Comparison of ENCODE assay signal across 14 mouse cellular contexts in the genomic region with DNA sequence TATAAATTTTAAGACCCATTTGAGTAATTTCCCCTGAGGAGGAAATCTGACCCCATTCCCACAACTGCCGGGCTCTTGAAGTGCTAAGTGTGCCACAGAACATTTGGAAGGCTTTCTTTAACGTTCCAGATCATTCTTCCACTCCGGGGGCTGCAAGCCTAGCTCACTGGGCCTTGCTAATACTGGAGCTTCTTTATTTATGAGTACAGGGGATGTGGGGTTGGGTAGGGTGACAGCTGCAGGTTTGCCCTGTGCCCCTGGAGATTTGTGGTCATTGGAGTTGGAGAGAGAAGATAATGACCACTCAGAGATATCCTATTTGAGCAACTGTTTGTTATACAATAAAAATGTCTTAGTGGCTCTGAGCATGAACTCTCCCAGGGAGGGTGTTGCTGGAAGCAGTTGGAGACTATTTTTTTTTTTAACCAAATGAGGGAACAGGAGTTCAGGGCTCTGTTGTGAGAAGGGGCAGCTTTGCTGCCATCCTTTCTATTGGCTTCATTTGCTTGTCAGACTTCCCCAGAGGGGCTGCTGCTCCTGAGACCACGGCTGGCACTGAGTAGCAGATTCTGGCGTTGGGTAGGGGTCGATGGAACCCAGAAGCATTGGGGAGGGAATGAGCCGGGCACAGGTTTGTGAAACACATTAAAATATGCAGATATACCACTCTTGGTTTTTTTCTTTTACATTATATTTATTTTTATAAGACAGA.
DNase-seq lines count a peak whose midpoint lies in the region; ATAC-seq lines count a peak whose summit lies in the region.
"Had no signal": no experiment of that assay in that cellular context is flagged by ENCODE, and none has a peak within 500 bp of the region (broad histone marks: within the 10 kb centered on the region; RNA-seq: fewer than 3 reads in every experiment).

No protein-coding gene starts in this region.

- 58% methylated on average over 7 of the region's 7 CpGs for WGBS in hindbrain, embryonic 10.5 days
- 33% methylated on average over 7 of the region's 7 CpGs for WGBS in hindbrain, embryonic 16.5 days
- 58% methylated on average over 7 of the region's 7 CpGs for WGBS in midbrain, embryonic 11.5 days
- WGBS in midbrain, embryonic 16.5 days: 36% methylated on average over 7 of the region's 7 CpGs
- WGBS in neural tube, embryonic 15.5 days: 10% methylated on average over 7 of the region's 7 CpGs

- no peaks in the 10 kb centered on the region for H3K36me3 ChIP-seq in hindbrain, embryonic 10.5 days
- H3K36me3 ChIP-seq in hindbrain, embryonic 16.5 days (ENCODE audit: control insufficient read depth, insufficient read depth, low read length): no peaks in the 10 kb centered on the region
- H3K36me3 ChIP-seq in midbrain, embryonic 11.5 days (ENCODE audit: control insufficient read depth, insufficient read depth, low read length): no peaks in the 10 kb centered on the region
- no peaks in the 10 kb centered on the region for H3K36me3 ChIP-seq in midbrain, embryonic 16.5 days (ENCODE audit: control insufficient read depth, insufficient read depth, low read length)
- no peaks in the 10 kb centered on the region for H3K36me3 ChIP-seq in neural tube, embryonic 15.5 days
- H3K36me3 ChIP-seq: heart, embryonic 13.5 days; hindbrain, embryonic 15.5 days; liver, embryonic 15.5 days had no signal

- H3K4me2 ChIP-seq in hindbrain, embryonic 16.5 days (ENCODE audit: low read length): no peak overlapping the region
- H3K4me2 ChIP-seq in midbrain, embryonic 11.5 days: no peak overlapping the region
- no peak overlapping the region for H3K4me2 ChIP-seq in midbrain, embryonic 16.5 days (ENCODE audit: low read length)
- no peak overlapping the region for H3K4me2 ChIP-seq in neural tube, embryonic 15.5 days
- H3K4me2 ChIP-seq: heart, embryonic 13.5 days; hindbrain, embryonic 15.5 days; liver, embryonic 15.5 days had no signal

- no peak for DNase-seq in hindbrain, embryonic 10.5 days (ENCODE audit: low spot score)
- peak; percentile 73 for DNase-seq in midbrain, embryonic 11.5 days (ENCODE audit: low spot score, missing footprints)
- peak; percentile 26 for DNase-seq in kidney, postnatal 14 days
- DNase-seq in adrenal gland, postnatal 4 days (ENCODE audit: low spot score in 2 of 2): no peak
- DNase-seq: cerebellum, adult 18-20 months; gastrocnemius, postnatal 14 days had no signal

- H3K27me3 ChIP-seq in hindbrain, embryonic 10.5 days (ENCODE audit: insufficient read depth, poor library complexity, severe bottlenecking): peaks cover 5% of the 10 kb centered on the region; the same call in 1 of the 2 replicates
- no peaks in the 10 kb centered on the region for H3K27me3 ChIP-seq in hindbrain, embryonic 16.5 days (replicated peaks; ENCODE audit: control insufficient read depth, insufficient read depth, low read length)
- H3K27me3 ChIP-seq in midbrain, embryonic 11.5 days (ENCODE audit: control insufficient read depth, insufficient read depth, low read length): peaks cover 3% of the 10 kb centered on the region; the same call in 1 of the 2 replicates
- H3K27me3 ChIP-seq in midbrain, embryonic 16.5 days (ENCODE audit: control insufficient read depth, insufficient read depth, low read depth, low read length): no peaks in the 10 kb centered on the region
- H3K27me3 ChIP-seq in neural tube, embryonic 15.5 days (replicated peaks): no peaks in the 10 kb centered on the region
- H3K27me3 ChIP-seq: hindbrain, embryonic 15.5 days; liver, embryonic 15.5 days had no signal

- H3K27ac ChIP-seq in hindbrain, embryonic 10.5 days: peak overlapping the region; percentile 56; the same call in 1 of the 2 replicates
- no peak overlapping the region for H3K27ac ChIP-seq in hindbrain, embryonic 16.5 days (ENCODE audit: low read depth, low read length)
- no peak overlapping the region for H3K27ac ChIP-seq in midbrain, embryonic 11.5 days (ENCODE audit: low read depth, low read length)
- H3K27ac ChIP-seq in midbrain, embryonic 16.5 days (ENCODE audit: low read length): no peak overlapping the region
- H3K27ac ChIP-seq in neural tube, embryonic 15.5 days (replicated peaks): peak overlapping the region; percentile 51
- H3K27ac ChIP-seq: heart, embryonic 13.5 days; hindbrain, embryonic 15.5 days; layer of hippocampus, adult 2 months; liver, embryonic 15.5 days had no signal

- no peak overlapping the region for H3K9ac ChIP-seq in hindbrain, embryonic 16.5 days (ENCODE audit: low read depth, low read length)
- H3K9ac ChIP-seq in midbrain, embryonic 11.5 days (ENCODE audit: low read length): no peak overlapping the region
- no peak overlapping the region for H3K9ac ChIP-seq in midbrain, embryonic 16.5 days (ENCODE audit: low read depth, low read length)
- H3K9ac ChIP-seq in neural tube, embryonic 15.5 days (replicated peaks): no peak overlapping the region
- H3K9ac ChIP-seq: heart, embryonic 13.5 days; hindbrain, embryonic 15.5 days; liver, embryonic 15.5 days had no signal

- H3K4me3 ChIP-seq in hindbrain, embryonic 10.5 days: no peak overlapping the region
- H3K4me3 ChIP-seq in hindbrain, embryonic 16.5 days (ENCODE audit: low read length): no peak overlapping the region
- H3K4me3 ChIP-seq in midbrain, embryonic 11.5 days (ENCODE audit: low read depth, low read length): no peak overlapping the region
- no peak overlapping the region for H3K4me3 ChIP-seq in midbrain, embryonic 16.5 days (ENCODE audit: low read depth, low read length)
- no peak overlapping the region for H3K4me3 ChIP-seq in neural tube, embryonic 15.5 days (replicated peaks)
- H3K4me3 ChIP-seq: erythroblast, embryonic 14.5 days; heart, embryonic 13.5 days; hindbrain, embryonic 15.5 days; layer of hippocampus, adult 2 months; liver, embryonic 15.5 days had no signal

- no peaks in the 10 kb centered on the region for H3K9me3 ChIP-seq in hindbrain, embryonic 10.5 days
- H3K9me3 ChIP-seq in hindbrain, embryonic 16.5 days (ENCODE audit: control insufficient read depth, low read length): no peaks in the 10 kb centered on the region
- H3K9me3 ChIP-seq in midbrain, embryonic 11.5 days (ENCODE audit: control insufficient read depth, low read length): no peaks in the 10 kb centered on the region
- no peaks in the 10 kb centered on the region for H3K9me3 ChIP-seq in midbrain, embryonic 16.5 days (replicated peaks; ENCODE audit: control insufficient read depth, low read length, poor library complexity, severe bottlenecking)
- H3K9me3 ChIP-seq in neural tube, embryonic 15.5 days (replicated peaks): no peaks in the 10 kb centered on the region
- H3K9me3 ChIP-seq: heart, embryonic 13.5 days; hindbrain, embryonic 15.5 days; liver, embryonic 15.5 days had no signal

- peaks cover 26% of the 10 kb centered on the region for H3K4me1 ChIP-seq in hindbrain, embryonic 10.5 days (replicated peaks)
- peaks cover 16% of the 10 kb centered on the region for H3K4me1 ChIP-seq in hindbrain, embryonic 16.5 days (ENCODE audit: control insufficient read depth, insufficient read depth, low read depth, low read length)
- H3K4me1 ChIP-seq in midbrain, embryonic 11.5 days (ENCODE audit: control insufficient read depth, insufficient read depth, low read length): peaks cover 27% of the 10 kb centered on the region
- H3K4me1 ChIP-seq in midbrain, embryonic 16.5 days (ENCODE audit: control insufficient read depth, insufficient read depth, low read length): peaks cover 31% of the 10 kb centered on the region
- peaks cover 59% of the 10 kb centered on the region for H3K4me1 ChIP-seq in neural tube, embryonic 15.5 days
- H3K4me1 ChIP-seq: liver, embryonic 15.5 days had no signal

- no peak for ATAC-seq in hindbrain, embryonic 16.5 days
- no peak for ATAC-seq in midbrain, embryonic 11.5 days (ENCODE audit: low FRiP score)
- no peak for ATAC-seq in midbrain, embryonic 16.5 days
- ATAC-seq in neural tube, embryonic 15.5 days (ENCODE audit: low FRiP score): no peak

Comparison
In these comparisons a context has a peak if more than half of its experiments do, and no peak if none do; other contexts are left out.
1. H3K27ac ChIP-seq: peak in hindbrain, embryonic 10.5 days (single experiment) and neural tube, embryonic 15.5 days (single experiment); none in hindbrain, embryonic 16.5 days (single experiment), midbrain, embryonic 11.5 days (single experiment) and midbrain, embryonic 16.5 days (single experiment).
2. DNase-seq: peak in midbrain, embryonic 11.5 days (single experiment) and kidney, postnatal 14 days (single experiment); none in hindbrain, embryonic 10.5 days (single experiment) and adrenal gland, postnatal 4 days (0 of 2).